Mouse (Mus musculus) testis, adult 2 months (tissue): Measurements from ENCODE around the gene Defb30. TPM values are rescaled to one million over a fixed set of nuclear protein-coding genes. Genes with fewer than 3 reads are reported as not detected.

Experiments used
- H3K27ac ChIP-seq: fragments of 200-500 bp; 2 replicates; pipeline ENCODE4 v1.5.1; 2012; ENCODE audit warnings: low read depth, low read length; ENCODE audit not compliant: control insufficient read depth, insufficient read depth
- H3K27me3 ChIP-seq: fragments of 200-500 bp; 2 replicates; pipeline ENCODE4 v1.6.1; 2012; ENCODE audit warnings: mild to moderate bottlenecking, low read length, moderate library complexity; ENCODE audit not compliant: control insufficient read depth, insufficient read depth
- H3K36me3 ChIP-seq: fragments of 200-500 bp; 2 replicates; pipeline ENCODE4 v1.6.1; 2012; ENCODE audit warnings: mild to moderate bottlenecking, low read length; ENCODE audit not compliant: control insufficient read depth, insufficient read depth
- H3K4me1 ChIP-seq: fragments of 200-500 bp; 2 replicates; pipeline ENCODE4 v1.6.1; 2012; ENCODE audit warnings: low read length; ENCODE audit not compliant: control insufficient read depth, insufficient read depth
- H3K4me3 ChIP-seq: fragments of 200-500 bp; 2 replicates; pipeline ENCODE4 v1.5.1; 2012; ENCODE audit warnings: low read depth, mild to moderate bottlenecking, low read length, moderate library complexity, mixed read lengths; ENCODE audit not compliant: control insufficient read depth
- CTCF ChIP-seq: fragments of 200-500 bp; IDR thresholded peaks from 2 replicates; pipeline ENCODE4 v1.5.1; 2012; ENCODE audit warnings: low read depth, mild to moderate bottlenecking, inconsistent platforms, low read length, moderate library complexity; ENCODE audit not compliant: control insufficient read depth, insufficient read depth, insufficient replicate concordance
- POLR2A ChIP-seq: fragments of 200-500 bp; IDR thresholded peaks from 2 replicates; pipeline ENCODE4 v1.6.1; 2012; ENCODE audit warnings: low read depth, mild to moderate bottlenecking, inconsistent platforms, low read length, moderate library complexity; ENCODE audit not compliant: control insufficient read depth
- polyA plus RNA-seq: library from polyadenylated mRNA; depleted of rRNA; stranded (reverse); fragments of >200 nt; gene quantifications from 2 replicates; pipeline ENCODE4 v1.2.3, GENCODE M21; 2012; rRNA removed

Gene Defb30
- polyA plus RNA-seq: 25.4 and 28.6 TPM in 2 replicates

DNA sequence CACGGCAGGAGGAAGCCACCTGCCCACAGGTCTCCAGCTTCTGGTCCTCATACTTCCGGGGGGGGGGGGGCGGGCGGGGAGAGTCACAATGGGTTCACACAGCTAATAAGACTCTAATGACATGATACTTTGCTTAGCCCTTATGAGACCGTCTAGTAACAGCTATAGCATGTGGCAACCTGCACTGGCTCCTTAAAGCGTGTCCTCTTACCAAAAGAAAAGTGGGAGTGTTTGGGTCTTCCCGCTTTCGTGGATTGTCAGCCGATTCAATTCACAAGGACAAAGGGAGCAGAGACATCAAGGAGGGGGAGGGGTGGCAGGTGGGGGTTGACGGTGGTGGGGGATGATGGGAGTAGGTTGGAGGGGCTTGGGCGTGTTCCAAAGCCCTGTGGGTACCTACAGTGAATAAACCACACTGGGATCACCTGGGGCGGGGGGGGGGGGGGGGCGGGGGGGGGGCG, at the start of gene Defb30:
Gene Defb30 (minus strand): TSS at position 51 of the 461 bp plus-strand sequence.
- no peaks in the 10 kb centered on the region for H3K27me3 ChIP-seq
- H3K4me1 ChIP-seq: peaks cover 6% of the 10 kb centered on the region; the same call in 1 of the 2 replicates
- TF ChIP-seq POLR2A (no peak), CTCF (no peak)
- H3K36me3 ChIP-seq: no peaks in the 10 kb centered on the region
- H3K4me3 ChIP-seq: peak within 1 kb of the TSS; percentile 91
- H3K27ac ChIP-seq: no peak within 1 kb of the TSS

GRCm38 (mm10) chr14:63067708-63068107, 17.9 kb upstream of the Defb30 start:
- Histone ChIP-seq H3K4me1 (peaks cover 5% of the 10 kb centered on the region), H3K27me3 (no peaks in the 10 kb centered on the region), H3K4me3 (no peak overlapping the region), H3K36me3 (no peaks in the 10 kb centered on the region), H3K27ac (no peak overlapping the region)
- TF ChIP-seq CTCF: no peak
- TF ChIP-seq POLR2A: no peak

DNA sequence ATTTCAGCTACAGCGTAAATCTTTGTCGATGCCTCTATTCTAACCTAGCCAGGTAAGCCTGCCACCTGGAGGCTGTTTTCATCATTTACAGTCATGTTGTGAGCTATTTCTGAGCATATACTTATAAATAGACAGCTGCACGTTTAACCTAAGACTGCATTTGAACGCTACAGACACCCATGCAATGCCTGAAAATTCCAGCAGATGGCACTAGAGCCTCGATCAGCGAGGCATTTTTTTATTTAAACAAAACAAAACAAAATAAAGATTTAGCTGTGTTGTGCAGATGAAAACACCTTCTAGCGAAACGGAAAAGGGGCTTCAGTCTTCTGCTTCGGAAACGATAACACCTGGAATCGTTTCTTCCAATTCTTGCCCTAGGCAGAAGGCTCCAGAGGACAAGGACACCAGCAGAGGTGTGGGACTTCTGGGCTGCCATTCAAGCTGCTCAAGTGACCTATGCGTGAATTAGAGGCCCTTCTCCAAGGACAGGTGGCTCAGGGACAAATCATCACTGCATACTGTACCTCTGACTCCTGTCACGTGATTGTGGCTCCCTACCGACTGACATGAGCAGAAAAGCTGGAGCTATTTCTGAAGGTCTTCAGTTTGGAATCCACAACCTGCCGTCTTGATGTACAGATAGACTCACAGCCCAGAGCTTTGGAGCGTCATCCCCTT, 17.0 kb upstream of the Defb30 start:
- no peak overlapping the region for H3K4me3 ChIP-seq
- H3K36me3 ChIP-seq: no peaks in the 10 kb centered on the region
- no peak overlapping the region for H3K27ac ChIP-seq
- no peaks in the 10 kb centered on the region for H3K27me3 ChIP-seq
- peaks cover 5% of the 10 kb centered on the region for H3K4me1 ChIP-seq
- TF ChIP-seq POLR2A (no peak), CTCF (peak; percentile 18; the same call in 1 of the 2 replicates)

DNA sequence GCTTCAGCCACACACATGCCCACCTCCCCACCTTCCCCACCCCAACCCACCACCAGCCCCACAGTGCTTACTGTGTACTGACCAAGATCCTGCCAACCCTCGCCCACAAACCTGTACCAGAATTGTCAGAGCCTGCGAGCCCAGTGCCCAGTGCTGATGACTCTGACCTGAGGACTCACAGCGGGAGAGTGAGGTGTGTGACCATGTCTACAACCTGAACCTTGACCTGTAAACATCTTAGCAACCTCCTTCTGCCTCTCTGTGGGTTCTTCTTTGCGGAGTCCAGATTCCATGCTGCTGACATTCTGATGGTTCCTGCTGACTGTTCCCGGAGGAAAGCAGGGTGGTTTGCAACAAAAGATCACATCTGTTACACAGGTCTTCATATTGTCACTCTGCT, 15.6 kb upstream of the Defb30 start:
- Histone ChIP-seq H3K4me3 (no peak overlapping the region), H3K4me1 (peaks cover 5% of the 10 kb centered on the region), H3K36me3 (no peaks in the 10 kb centered on the region), H3K27me3 (no peaks in the 10 kb centered on the region), H3K27ac (no peak overlapping the region)
- TF ChIP-seq CTCF: no peak
- no peak for TF ChIP-seq POLR2A

DNA sequence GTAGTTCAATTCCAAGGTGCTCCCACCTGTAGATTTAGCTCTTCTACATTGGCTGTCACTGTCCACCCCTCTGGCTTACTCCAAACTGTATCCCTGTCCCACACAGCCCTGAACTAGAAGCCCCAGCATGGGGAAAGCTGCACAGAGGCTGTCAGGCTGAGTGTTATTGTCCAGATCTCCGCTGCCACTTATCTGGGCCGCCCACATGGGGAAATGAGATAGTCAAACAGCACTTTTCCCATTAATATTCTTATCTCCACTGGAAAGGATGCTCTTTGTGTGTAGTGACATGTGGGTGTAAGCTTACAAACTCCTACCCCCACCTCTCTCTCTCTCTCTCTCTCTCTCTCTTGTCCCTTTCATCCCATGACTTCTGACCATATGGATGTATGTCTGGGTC, 12.4 kb upstream of the Defb30 start:
- Histone ChIP-seq H3K4me1 (peaks cover 2% of the 10 kb centered on the region; the same call in 1 of the 2 replicates), H3K27me3 (no peaks in the 10 kb centered on the region), H3K27ac (no peak overlapping the region), H3K36me3 (no peaks in the 10 kb centered on the region), H3K4me3 (no peak overlapping the region)
- TF ChIP-seq CTCF (no peak), POLR2A (no peak)

- Histone ChIP-seq H3K4me3 (no peak overlapping the region), H3K27ac (no peak overlapping the region), H3K27me3 (no peaks in the 10 kb centered on the region), H3K4me1 (peaks cover 1% of the 10 kb centered on the region; the same call in 1 of the 2 replicates), H3K36me3 (no peaks in the 10 kb centered on the region)
- TF ChIP-seq POLR2A: no peak
- TF ChIP-seq CTCF: no peak
Measured at GRCm38 (mm10) chr14:63060361-63060760, 10.6 kb upstream of the Defb30 start.

DNA sequence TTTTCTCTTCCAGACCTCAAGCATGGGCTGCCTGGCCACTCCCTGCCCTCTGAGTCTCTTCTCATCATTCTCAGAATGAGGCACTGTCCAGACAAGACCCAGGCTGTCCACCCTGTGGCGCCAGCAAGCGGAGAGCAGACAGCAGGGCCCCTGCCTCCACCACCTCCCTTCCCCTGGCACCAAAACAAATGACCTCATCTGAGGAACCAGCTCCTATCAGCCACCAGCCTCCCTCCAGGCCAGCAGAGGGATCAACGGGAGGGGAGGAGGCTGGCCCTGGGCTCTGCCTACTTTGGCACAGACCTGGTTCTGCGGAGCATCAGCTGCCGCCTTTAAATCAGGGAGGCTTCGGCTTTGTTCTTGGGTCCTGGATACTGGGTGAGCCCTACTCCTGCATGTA, 5.0 kb upstream of the Defb30 start:
- TF ChIP-seq POLR2A: 0 out of 2 replicates have a peak, but pooled peaks have one; percentile 7
- 0 out of 2 replicates have a peak, but pooled peaks have one; percentile 14 for TF ChIP-seq CTCF
- Histone ChIP-seq H3K36me3 (no peaks in the 10 kb centered on the region), H3K27ac (no peak overlapping the region), H3K4me3 (no peak overlapping the region), H3K4me1 (peaks cover 3% of the 10 kb centered on the region; the same call in 1 of the 2 replicates), H3K27me3 (no peaks in the 10 kb centered on the region)

DNA sequence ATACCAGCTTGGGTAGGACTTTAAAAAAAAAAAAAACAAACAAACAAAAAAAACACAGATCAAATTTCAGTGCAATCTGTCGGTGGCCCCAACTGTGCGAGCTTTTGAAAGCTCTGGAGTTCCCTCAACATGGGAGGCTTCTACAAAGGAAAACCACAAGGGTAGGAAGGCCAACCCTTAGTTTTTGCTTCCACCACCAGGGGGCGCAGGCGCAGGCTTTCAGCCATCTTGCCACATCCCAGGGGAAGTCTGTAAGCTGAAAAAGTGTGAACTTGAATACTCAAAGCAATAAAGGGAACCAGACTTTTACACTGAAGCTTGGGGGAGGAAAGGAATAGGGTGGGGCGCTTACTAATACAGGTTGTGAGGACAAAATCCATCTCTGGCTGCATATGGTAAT, 1.0 kb upstream of the Defb30 start:
- TF ChIP-seq POLR2A (no peak), CTCF (peak; percentile 91)
- Histone ChIP-seq H3K27ac (no peak overlapping the region), H3K4me3 (peak overlapping the region; percentile 77), H3K27me3 (no peaks in the 10 kb centered on the region), H3K4me1 (peaks cover 6% of the 10 kb centered on the region; the same call in 1 of the 2 replicates), H3K36me3 (no peaks in the 10 kb centered on the region)
